Mouse (Mus musculus): ENCODE data around the gene Olfr1252. TPM values are rescaled to one million over a fixed set of nuclear protein-coding genes. Genes with fewer than 3 reads are reported as not detected.

Olfr1252 gene
- polyA plus RNA-seq (2014; fragmentation: Illumina TruSeq; extraction: RNeasy Lipid Tissue Mini Kit (QIAGEN cat#74804); ENCODE audit: low read depth, low replicate concordance) = not detected

DNA sequence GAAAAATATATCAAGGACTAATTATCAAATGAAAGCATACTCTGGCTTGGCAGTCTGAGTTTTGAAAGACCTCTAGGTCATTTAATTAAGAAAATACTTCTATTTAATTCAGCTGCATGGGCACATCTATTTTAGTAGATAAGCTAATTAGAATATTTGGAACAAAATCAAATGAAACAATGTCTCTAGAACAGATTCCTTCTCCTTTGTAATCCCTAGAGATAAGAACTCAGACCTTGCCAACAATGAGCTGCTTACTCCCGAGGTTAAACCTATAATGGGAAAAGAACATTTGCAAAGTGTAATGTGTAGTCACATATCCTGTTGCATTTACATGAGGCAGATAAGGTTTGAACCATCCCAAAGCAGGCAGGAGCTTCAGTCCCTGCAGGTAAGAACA is at the start of gene Olfr1252:
TSS of gene Olfr1252 (minus strand) at position 101 of the 400 bp plus-strand sequence.

DNA sequence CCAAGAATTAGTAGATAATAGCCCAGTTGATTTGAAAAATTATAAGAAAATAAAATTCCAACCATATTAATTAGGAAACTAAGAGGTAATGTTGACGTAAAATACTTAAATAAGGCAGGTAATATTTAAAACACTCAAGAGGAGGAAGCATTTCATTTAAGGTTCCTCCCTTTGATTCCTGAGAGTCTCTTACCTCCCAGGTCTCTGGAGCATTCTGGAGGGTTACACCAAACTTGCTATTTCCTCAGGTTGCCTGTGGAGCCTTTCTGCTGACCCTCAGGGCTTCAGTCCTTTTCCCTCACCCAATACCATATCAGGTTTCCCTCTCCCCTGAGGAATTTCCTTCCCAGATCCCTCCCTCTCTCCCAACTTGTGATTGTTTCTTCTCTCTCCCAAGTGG is 32.2 kb upstream of the Olfr1252 start, which contains the start of gene Olfr1253:
TSS of gene Olfr1253 (minus strand) at position 101 of the 400 bp plus-strand sequence.

DNA sequence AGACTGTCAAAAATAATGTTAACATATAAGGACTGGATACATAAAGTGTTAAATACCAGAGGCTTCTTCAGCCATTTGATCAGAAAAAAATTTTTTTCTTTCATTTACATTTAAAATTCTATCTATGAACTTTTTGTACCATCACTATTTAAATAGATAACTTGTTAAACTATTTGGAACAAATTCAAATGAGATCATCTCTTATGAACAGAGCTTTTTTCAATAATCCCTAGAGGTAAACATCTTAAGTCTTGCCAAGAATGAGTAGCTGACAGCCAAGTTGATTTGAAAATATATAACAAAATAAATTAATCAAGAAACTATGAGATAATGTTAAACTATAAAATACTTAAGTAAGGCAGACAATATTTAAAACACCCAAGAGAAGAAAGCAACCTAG is 53.0 kb downstream of the Olfr1252 start, which contains the start of gene Olfr1251:
TSS of gene Olfr1251 (minus strand) at position 101 of the 400 bp plus-strand sequence.

Other genes starting within 250 kb of the Olfr1252 start
- not detected for gene Olfr1241, start 237.9 kb downstream of the Olfr1252 start, polyA plus RNA-seq (2014; fragmentation: Illumina TruSeq; extraction: RNeasy Lipid Tissue Mini Kit (QIAGEN cat#74804); ENCODE audit: low read depth, low replicate concordance)
- not detected for gene Olfr1242, start 226.7 kb downstream of the Olfr1252 start, polyA plus RNA-seq (2014; fragmentation: Illumina TruSeq; extraction: RNeasy Lipid Tissue Mini Kit (QIAGEN cat#74804); ENCODE audit: low read depth, low replicate concordance)
- gene Olfr1243, start 193.5 kb downstream of the Olfr1252 start, polyA plus RNA-seq (2014; fragmentation: Illumina TruSeq; extraction: RNeasy Lipid Tissue Mini Kit (QIAGEN cat#74804); ENCODE audit: low read depth, low replicate concordance) = not detected
- gene Olfr1245, start 146.6 kb downstream of the Olfr1252 start, polyA plus RNA-seq (2014; fragmentation: Illumina TruSeq; extraction: RNeasy Lipid Tissue Mini Kit (QIAGEN cat#74804); ENCODE audit: low read depth, low replicate concordance) = not detected
- gene Olfr1246, start 131.9 kb downstream of the Olfr1252 start, polyA plus RNA-seq (2014; fragmentation: Illumina TruSeq; extraction: RNeasy Lipid Tissue Mini Kit (QIAGEN cat#74804); ENCODE audit: low read depth, low replicate concordance) = not detected
- not detected for gene Olfr1247, start 110.9 kb downstream of the Olfr1252 start, polyA plus RNA-seq (2014; fragmentation: Illumina TruSeq; extraction: RNeasy Lipid Tissue Mini Kit (QIAGEN cat#74804); ENCODE audit: low read depth, low replicate concordance)
- not detected for gene Olfr1248, start 106.8 kb downstream of the Olfr1252 start, polyA plus RNA-seq (2014; fragmentation: Illumina TruSeq; extraction: RNeasy Lipid Tissue Mini Kit (QIAGEN cat#74804); ENCODE audit: low read depth, low replicate concordance)
- not detected for gene Olfr1249, start 90.0 kb downstream of the Olfr1252 start, polyA plus RNA-seq (2014; fragmentation: Illumina TruSeq; extraction: RNeasy Lipid Tissue Mini Kit (QIAGEN cat#74804); ENCODE audit: low read depth, low replicate concordance)
- not detected for gene Olfr1250, start 63.5 kb downstream of the Olfr1252 start, polyA plus RNA-seq (2014; fragmentation: Illumina TruSeq; extraction: RNeasy Lipid Tissue Mini Kit (QIAGEN cat#74804); ENCODE audit: low read depth, low replicate concordance)
- not detected for gene Olfr1251, start 53.1 kb downstream of the Olfr1252 start, polyA plus RNA-seq (2014; fragmentation: Illumina TruSeq; extraction: RNeasy Lipid Tissue Mini Kit (QIAGEN cat#74804); ENCODE audit: low read depth, low replicate concordance)
- gene Olfr1253, start 32.1 kb upstream of the Olfr1252 start, polyA plus RNA-seq (2014; fragmentation: Illumina TruSeq; extraction: RNeasy Lipid Tissue Mini Kit (QIAGEN cat#74804); ENCODE audit: low read depth, low replicate concordance) = not detected
- gene Olfr1254, start 68.6 kb upstream of the Olfr1252 start, polyA plus RNA-seq (2014; fragmentation: Illumina TruSeq; extraction: RNeasy Lipid Tissue Mini Kit (QIAGEN cat#74804); ENCODE audit: low read depth, low replicate concordance) = not detected
- not detected for gene Olfr1255, start 87.0 kb upstream of the Olfr1252 start, polyA plus RNA-seq (2014; fragmentation: Illumina TruSeq; extraction: RNeasy Lipid Tissue Mini Kit (QIAGEN cat#74804); ENCODE audit: low read depth, low replicate concordance)
- not detected for gene Olfr1256, start 116.5 kb upstream of the Olfr1252 start, polyA plus RNA-seq (2014; fragmentation: Illumina TruSeq; extraction: RNeasy Lipid Tissue Mini Kit (QIAGEN cat#74804); ENCODE audit: low read depth, low replicate concordance)
- not detected for gene Olfr48, start 123.2 kb upstream of the Olfr1252 start, polyA plus RNA-seq (2014; fragmentation: Illumina TruSeq; extraction: RNeasy Lipid Tissue Mini Kit (QIAGEN cat#74804); ENCODE audit: low read depth, low replicate concordance)
- not detected for gene Olfr1257, start 153.4 kb upstream of the Olfr1252 start, polyA plus RNA-seq (2014; fragmentation: Illumina TruSeq; extraction: RNeasy Lipid Tissue Mini Kit (QIAGEN cat#74804); ENCODE audit: low read depth, low replicate concordance)
- gene Olfr1258, start 202.3 kb upstream of the Olfr1252 start, polyA plus RNA-seq (2014; fragmentation: Illumina TruSeq; extraction: RNeasy Lipid Tissue Mini Kit (QIAGEN cat#74804); ENCODE audit: low read depth, low replicate concordance) = not detected
- gene Olfr1259, start 223.7 kb upstream of the Olfr1252 start, polyA plus RNA-seq (2014; fragmentation: Illumina TruSeq; extraction: RNeasy Lipid Tissue Mini Kit (QIAGEN cat#74804); ENCODE audit: low read depth, low replicate concordance) = not detected
- gene Olfr1260, start 249.3 kb upstream of the Olfr1252 start, polyA plus RNA-seq (2014; fragmentation: Illumina TruSeq; extraction: RNeasy Lipid Tissue Mini Kit (QIAGEN cat#74804); ENCODE audit: low read depth, low replicate concordance) = not detected